Mouse (Mus musculus) G1E-ER4 (cell line): ENCODE measurements around the gene Ifih1. TPM values are rescaled to one million over a fixed set of nuclear protein-coding genes. Genes with fewer than 3 reads are reported as not detected.

ENCODE experiments used
- GATA1 ChIP-seq: IDR thresholded peaks from one replicate; pipeline ENCODE4 v1.8.0; 2012; ENCODE audit warnings: low read length, inconsistent platforms
- polyA plus RNA-seq: library from polyadenylated mRNA; stranded (reverse); fragments of >175 nt; gene quantifications from 2 replicates; pipeline ENCODE4 v1.2.3, GENCODE M21; 2012

Gene Ifih1
- polyA plus RNA-seq, 1 experiment, result 4.4 TPM

- TF ChIP-seq GATA1, result no peak
Measured at GRCm38 (mm10) chr2:62646671-62647289, 725 bp upstream of the Ifih1 start.

DNA sequence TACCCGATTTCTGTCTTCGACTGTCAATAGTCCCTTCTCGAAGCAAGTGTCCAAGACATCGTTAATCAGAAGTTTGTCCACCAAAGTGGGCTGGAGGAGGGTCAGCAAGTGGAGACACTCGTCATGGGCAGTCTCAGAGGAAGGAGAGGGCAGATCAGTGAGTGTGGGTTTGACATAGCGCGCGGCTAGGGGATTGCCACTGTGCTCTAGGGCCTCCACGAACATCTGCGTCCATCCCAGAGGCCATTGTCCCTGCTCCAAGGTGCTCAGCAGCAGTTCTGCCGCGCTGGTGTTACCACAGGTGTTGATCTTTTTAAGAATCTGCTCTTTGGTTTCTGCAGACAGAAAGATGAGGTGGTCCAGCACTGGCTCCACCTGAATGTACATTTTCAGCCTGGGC, 580 bp downstream of the Ifih1 start:
- TF ChIP-seq GATA1, result no peak

GRCm38 (mm10) chr2:62644891-62645290, 1.2 kb downstream of the Ifih1 start:
- TF ChIP-seq GATA1, result no peak

- TF ChIP-seq GATA1, result no peak
Measured at GRCm38 (mm10) chr2:62643405-62644305, 2.4 kb downstream of the Ifih1 start.

DNA sequence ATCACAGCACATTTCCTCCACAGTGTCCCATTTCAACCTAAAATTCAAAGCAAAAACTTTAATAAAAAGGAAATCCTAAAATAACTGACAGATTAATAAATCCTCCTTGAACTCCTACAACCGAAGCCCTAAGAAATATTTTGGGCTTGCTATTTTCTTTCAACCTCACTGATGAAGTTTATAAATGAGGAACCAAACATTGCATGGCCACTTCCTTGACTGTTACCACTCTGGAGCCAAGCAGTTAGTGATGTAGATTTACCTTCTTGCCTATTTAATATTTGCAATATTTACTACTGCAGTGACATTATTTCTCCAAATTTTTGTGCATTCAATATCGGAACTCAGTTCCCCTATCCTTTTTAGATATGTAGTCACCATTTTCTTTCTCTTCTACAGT, 6.2 kb downstream of the Ifih1 start:
- no peak for TF ChIP-seq GATA1

- no peak for TF ChIP-seq GATA1
Measured at GRCm38 (mm10) chr2:62630446-62630845, 15.6 kb downstream of the Ifih1 start.

DNA sequence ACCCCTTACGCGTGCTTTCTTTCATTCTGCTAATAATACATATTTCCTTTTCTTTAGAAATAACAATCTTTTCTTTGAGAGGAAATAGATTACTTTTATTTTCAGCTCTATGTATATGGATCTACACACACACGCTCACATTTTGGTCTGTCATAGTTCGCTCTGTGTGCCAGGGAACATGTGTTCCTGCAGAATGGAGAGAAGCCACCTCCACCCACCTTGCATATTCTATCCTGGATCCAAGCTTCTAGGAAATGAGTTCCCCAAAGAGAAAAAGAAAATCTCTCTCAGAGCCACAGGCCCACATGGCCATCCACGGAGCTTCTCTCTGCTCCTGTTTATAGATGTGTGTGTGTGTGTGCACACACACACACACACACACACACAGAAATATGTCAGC, 17.7 kb downstream of the Ifih1 start:
- no peak for TF ChIP-seq GATA1

DNA sequence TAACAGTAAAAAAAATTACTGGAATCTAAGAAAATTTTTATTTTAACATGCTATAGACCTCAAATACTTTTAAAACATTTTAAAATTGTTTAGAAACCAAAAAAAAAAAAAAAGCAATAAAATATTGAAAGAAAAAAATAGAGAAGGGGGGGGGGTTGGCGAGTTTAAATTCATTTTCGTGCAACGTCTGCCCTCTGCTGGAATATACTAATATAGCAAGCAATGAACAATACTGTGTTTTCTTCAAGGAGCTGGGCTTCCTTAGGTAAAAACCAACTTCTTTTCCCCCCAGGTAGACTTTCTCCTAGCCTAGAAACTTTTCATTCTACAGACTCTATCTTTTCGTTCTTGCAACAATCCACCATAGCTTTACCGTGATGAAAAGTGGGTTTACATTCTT, 18.3 kb downstream of the Ifih1 start:
- no peak for TF ChIP-seq GATA1

DNA sequence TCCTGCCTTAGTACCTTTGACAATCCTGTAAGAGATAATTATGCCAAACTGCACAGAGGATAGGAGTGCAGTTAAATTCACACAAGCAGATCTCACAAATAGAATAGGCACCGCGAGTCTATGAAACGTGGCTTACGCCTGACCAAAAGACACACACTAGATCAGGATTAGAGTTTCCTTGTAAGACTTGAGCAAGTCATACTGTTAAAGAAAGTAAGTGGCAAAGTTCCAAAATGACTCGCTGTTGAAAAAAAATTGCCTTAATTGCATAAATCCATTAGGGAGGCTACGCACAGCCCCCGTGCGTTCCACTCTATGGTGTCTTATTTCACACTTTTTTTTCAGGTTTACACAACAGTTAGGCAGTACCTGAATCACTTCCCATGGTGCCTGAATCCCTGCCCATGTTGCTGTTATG, 23.0 kb downstream of the Ifih1 start:
- TF ChIP-seq GATA1, result no peak

- no peak for TF ChIP-seq GATA1
Measured at GRCm38 (mm10) chr2:62619679-62620078, 26.4 kb downstream of the Ifih1 start.

- TF ChIP-seq GATA1, result peak; percentile 85
Measured at GRCm38 (mm10) chr2:62618934-62619341, 27.1 kb downstream of the Ifih1 start.

DNA sequence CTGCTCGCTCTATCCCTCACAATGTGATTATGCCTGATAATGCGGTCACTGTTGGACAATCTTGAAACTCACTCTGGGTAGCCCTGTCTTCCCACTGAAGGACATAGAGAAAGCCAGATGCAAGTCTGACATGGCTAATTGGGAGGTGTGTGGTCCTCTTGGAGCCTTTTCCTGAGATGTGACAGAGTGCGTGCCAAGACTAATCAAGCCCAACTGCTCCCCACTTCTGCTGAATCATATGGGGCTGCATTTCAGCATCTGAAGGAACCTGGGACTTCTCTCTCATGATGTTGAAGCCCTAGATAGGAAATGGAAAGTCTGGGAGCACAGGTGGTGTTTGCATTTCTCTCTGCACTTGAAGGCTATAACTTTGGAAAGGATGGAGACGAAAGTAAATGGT, 32.9 kb downstream of the Ifih1 start:
- no peak for TF ChIP-seq GATA1

- no peak for TF ChIP-seq GATA1
Measured at GRCm38 (mm10) chr2:62606205-62606604, 39.9 kb downstream of the Ifih1 start.

DNA sequence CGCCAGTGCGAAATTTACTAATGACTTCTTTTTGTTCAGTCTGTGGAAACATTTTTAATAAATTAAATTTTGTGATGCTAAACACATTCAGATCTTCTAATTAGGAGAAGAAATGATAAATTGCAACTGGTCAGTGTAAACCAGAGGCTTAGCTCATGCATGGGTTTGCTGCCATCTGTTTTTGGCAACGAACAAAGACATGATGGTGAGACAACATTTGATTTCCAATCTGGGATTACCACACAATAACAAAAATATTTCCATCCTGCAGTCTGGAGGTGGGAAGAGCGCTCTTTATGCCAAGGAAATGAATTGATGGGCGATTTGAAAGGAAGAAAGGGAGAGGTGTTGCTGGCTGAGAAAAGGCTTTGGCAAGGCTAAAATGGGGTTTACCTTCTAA, 42.5 kb downstream of the Ifih1 start:
- no peak for TF ChIP-seq GATA1

DNA sequence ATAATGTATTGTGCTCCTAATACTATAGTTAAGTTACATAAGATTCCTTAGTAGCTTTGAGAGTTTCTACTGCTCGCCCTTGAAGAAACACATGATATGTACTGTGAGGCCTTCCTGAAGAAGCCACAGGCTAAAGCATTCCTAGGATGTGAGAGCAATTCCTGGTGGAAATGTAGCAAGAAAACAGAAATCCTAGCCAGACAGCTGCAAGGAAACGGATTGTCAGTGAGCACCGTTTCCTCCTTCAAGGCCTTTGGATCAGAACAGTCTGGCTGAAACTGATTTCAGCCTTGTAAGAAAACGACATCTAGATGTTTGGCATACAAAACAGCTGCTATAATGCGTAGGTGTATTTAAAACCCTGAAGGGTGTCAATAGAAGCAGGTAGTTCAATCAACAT, 49.5 kb downstream of the Ifih1 start:
- TF ChIP-seq GATA1, result no peak

GRCm38 (mm10) chr2:62594491-62594890, 51.6 kb downstream of the Ifih1 start:
- TF ChIP-seq GATA1, result no peak

GRCm38 (mm10) chr2:62591555-62591954, 54.5 kb downstream of the Ifih1 start:
- TF ChIP-seq GATA1, result no peak

DNA sequence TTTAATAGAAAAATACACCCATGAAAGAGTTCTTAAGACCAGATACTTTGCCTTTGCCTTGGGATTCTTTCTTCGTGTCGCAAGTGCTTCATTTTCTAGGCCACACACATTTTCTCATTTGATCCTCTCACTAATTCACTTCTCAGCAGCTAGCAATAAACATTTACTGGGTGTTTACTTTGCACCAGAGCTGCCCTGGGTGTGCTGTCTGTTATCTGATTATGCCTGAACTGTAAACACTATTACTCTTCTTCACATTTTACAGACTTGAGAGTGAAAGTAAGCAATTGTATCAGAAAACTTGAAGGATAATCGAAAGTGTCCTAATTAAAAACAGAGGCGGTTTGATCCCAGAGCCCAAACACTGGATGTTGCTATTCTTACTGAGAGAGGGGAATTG, 56.7 kb downstream of the Ifih1 start:
- TF ChIP-seq GATA1, result no peak
